Mouse (Mus musculus) stomach, postnatal 0 days (tissue): ENCODE results near the gene Cdpf1. TPM values are rescaled to one million over a fixed set of nuclear protein-coding genes. Genes with fewer than 3 reads are reported as not detected.
A peak's percentile ranks its signal among the peaks of the same experiment; 100 is the strongest.

Source experiments
- ATAC-seq: fragments of 200-750 bp; cut with Nextera tagmentation; 2 replicates; pipeline ENCODE4 v1.8.0; 2017; ENCODE audit not compliant: low FRiP score, low TSS enrichment
- DNase-seq: peaks from one replicate; pipeline ENCODE4 v3.0.0-alpha.2; 2016; ENCODE audit warnings: low spot score
- H3K27ac ChIP-seq: fragments of 300-500 bp; sonication (generic); replicated peaks from 2 replicates; pipeline ENCODE4 v1.5.1; 2014; ENCODE audit warnings: mild to moderate bottlenecking, control low read depth
- H3K27me3 ChIP-seq: fragments of 300-500 bp; sonication (generic); 2 replicates; pipeline ENCODE4 v1.6.1; 2014; ENCODE audit warnings: low read length; ENCODE audit not compliant: control insufficient read depth, insufficient read depth
- H3K36me3 ChIP-seq: fragments of 300-500 bp; sonication (generic); 2 replicates; pipeline ENCODE4 v1.6.1; 2014; ENCODE audit warnings: low read length, mixed read lengths; ENCODE audit not compliant: control insufficient read depth, insufficient read depth
- H3K4me1 ChIP-seq: fragments of 300-500 bp; sonication (generic); replicated peaks from 2 replicates; pipeline ENCODE4 v1.6.1; 2014; ENCODE audit warnings: antibody characterized with exemption; ENCODE audit not compliant: control insufficient read depth, insufficient read depth
- H3K4me2 ChIP-seq: fragments of 300-500 bp; sonication (generic); replicated peaks from 2 replicates; pipeline ENCODE4 v1.6.1; 2014; ENCODE audit warnings: low read depth, mild to moderate bottlenecking, control low read depth, moderate library complexity
- H3K4me3 ChIP-seq: fragments of 300-500 bp; sonication (generic); 2 replicates; pipeline ENCODE4 v1.5.1; 2014; ENCODE audit warnings: low read depth, low read length, control low read depth
- H3K9ac ChIP-seq: fragments of 300-500 bp; sonication (generic); 2 replicates; pipeline ENCODE4 v1.6.1; 2014; ENCODE audit warnings: mild to moderate bottlenecking, low read length, control low read depth, mixed read lengths
- H3K9me3 ChIP-seq: fragments of 300-500 bp; sonication (generic); 2 replicates; pipeline ENCODE4 v1.6.1; 2016; ENCODE audit warnings: low read length; ENCODE audit not compliant: control insufficient read depth
- CTCF ChIP-seq: IDR thresholded peaks from 2 replicates; pipeline ENCODE4 v1.5.1; 2016; ENCODE audit warnings: antibody characterized with exemption, low read depth, mild to moderate bottlenecking, moderate library complexity
- EP300 ChIP-seq: optimal IDR thresholded peaks from 2 replicates; pipeline ENCODE3; 2016; ENCODE audit warnings: antibody characterized with exemption
- WGBS: fragments of 180-500 bp; shearing (Covaris S2); extraction: QIAGEN DNeasy Blood & Tissue Kit; methylation state at CpG from one replicate; pipeline ENCODE4 v1.1.7; 2014; 5-methylcytosine and 5-hydroxymethylcytosine counted together
- polyA plus RNA-seq: library from polyadenylated mRNA; unstranded; fragments of >200 nt; fragmentation: Nextera tagmentation; extraction: Ambion mirVana; gene quantifications from 2 replicates; pipeline ENCODE4 v1.2.1, GENCODE M21; 2015

The Cdpf1 gene
- polyA plus RNA-seq, 1 experiment from 2014 or later: 38.8 TPM

DNA sequence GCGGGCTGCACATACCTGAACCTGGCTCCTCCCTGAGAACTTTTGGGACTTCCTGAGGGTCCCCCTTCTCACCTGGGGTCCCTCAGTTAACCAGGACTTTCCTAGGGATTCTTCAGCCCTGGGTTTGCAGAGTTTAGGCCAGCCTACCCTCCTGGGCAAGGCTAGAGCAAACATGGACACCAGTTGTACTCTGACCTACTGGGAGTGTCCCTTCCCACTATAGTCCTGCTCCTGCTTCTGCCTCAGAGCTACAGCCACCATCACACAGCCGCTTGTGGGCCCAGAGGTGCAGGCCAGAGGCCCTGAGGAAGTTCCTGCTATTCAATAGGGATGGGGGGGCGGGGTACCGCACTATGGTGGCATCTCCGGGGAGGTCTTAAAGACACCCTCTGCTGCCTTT lies 18.0 kb upstream of the Cdpf1 start:
- H3K27me3 ChIP-seq: no peaks in the 10 kb centered on the region
- no peak overlapping the region for H3K9ac ChIP-seq
- no peaks in the 10 kb centered on the region for H3K9me3 ChIP-seq
- DNase-seq (peak; percentile 45), ATAC-seq (peak; percentile 60)
- peak overlapping the region; percentile 58 for H3K27ac ChIP-seq
- H3K36me3 ChIP-seq: no peaks in the 10 kb centered on the region
- H3K4me2 ChIP-seq: no peak overlapping the region
- H3K4me1 ChIP-seq: peaks cover 5% of the 10 kb centered on the region; the same call in 1 of the 2 replicates
- H3K4me3 ChIP-seq: no peak overlapping the region
- WGBS: 65% methylated on average over 5 of the region's 5 CpGs
- TF ChIP-seq CTCF (no peak), EP300 (no peak)

DNA sequence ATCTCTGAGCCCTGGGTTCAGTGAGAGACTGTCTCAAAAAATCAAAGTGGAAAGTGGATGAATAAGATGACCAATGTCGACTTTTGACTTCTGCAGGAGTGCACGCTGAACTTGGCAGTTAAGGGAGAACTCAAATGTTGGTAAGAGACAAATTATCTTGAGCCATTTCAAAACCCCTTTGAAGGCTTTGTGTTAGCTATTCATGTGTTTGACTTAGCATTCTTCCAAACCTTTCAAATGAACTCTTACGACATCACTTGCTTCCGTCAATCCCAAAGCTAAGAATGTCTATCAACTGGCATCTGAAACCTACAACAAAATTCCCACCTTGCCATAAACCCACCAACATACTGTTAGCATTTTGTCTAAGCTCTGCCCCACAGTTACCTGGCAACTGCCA lies 16.6 kb upstream of the Cdpf1 start:
- TF ChIP-seq EP300 (no peak), CTCF (no peak)
- WGBS: 51% methylated on average over 4 of the region's 4 CpGs
- no peak for DNase-seq

DNA sequence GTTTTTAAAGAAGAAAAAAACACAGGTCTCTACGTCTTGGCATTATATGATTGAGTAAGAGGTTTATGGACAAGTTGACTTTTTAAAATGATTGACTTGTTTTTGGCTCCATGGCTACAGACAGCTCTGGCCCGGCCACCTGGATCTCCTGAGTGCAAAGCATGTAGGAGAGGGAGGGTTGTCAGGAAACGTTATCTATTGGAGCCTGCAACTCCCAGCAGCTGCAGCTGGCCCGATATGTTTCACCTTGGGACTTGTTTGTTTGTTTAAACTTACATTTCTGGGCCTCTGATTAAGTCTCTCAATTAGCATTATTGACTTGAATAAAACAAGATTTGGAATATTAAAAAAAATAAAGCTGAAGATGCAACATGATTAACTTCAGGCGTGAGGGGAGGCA lies 15.2 kb upstream of the Cdpf1 start:
- H3K27me3 ChIP-seq: no peaks in the 10 kb centered on the region
- no peak overlapping the region for H3K27ac ChIP-seq
- ATAC-seq: no peak
- WGBS: 43% methylated on average over 5 of the region's 5 CpGs
- H3K4me1 ChIP-seq: 0 out of 2 replicates have a peak, but pooled peaks cover under 1% of the 10 kb centered on the region
- TF ChIP-seq CTCF (no peak), EP300 (no peak)
- no peak overlapping the region for H3K9ac ChIP-seq
- no peaks in the 10 kb centered on the region for H3K9me3 ChIP-seq
- no peak overlapping the region for H3K4me2 ChIP-seq
- H3K36me3 ChIP-seq: no peaks in the 10 kb centered on the region
- DNase-seq: no peak
- no peak overlapping the region for H3K4me3 ChIP-seq

More for the DNA sequence above, 16.6 kb upstream of the Cdpf1 start:
- Histone ChIP-seq H3K27ac (no peak overlapping the region; the same call in 1 of the 2 replicates), H3K27me3 (no peaks in the 10 kb centered on the region), H3K9ac (no peak overlapping the region), H3K4me1 (peaks cover 5% of the 10 kb centered on the region; the same call in 1 of the 2 replicates), H3K36me3 (no peaks in the 10 kb centered on the region), H3K4me3 (no peak overlapping the region), H3K9me3 (no peaks in the 10 kb centered on the region), H3K4me2 (no peak overlapping the region)
- ATAC-seq: no peak

DNA sequence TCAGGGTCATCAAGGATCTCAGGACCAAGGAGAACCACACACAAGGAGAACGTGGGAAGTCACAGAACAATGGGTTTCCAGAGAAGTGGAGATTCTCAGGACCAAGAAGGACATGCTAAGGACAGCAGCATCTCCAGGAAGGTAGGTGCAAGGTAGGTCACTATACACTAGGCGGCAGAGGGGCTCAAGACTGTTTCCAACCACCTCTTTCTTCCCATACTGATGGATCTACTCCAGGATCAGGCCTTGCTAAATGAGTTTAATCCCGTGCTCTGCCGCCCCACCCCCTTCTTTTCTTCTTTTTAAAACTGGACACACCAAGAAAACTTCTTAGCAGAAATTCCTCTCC lies 10.5 kb upstream of the Cdpf1 start:
- Histone ChIP-seq H3K9ac (peak overlapping the region; percentile 70), H3K36me3 (no peaks in the 10 kb centered on the region), H3K4me1 (no peaks in the 10 kb centered on the region), H3K9me3 (no peaks in the 10 kb centered on the region), H3K4me3 (peak overlapping the region; percentile 51), H3K27me3 (no peaks in the 10 kb centered on the region), H3K27ac (0 out of 2 replicates have a peak overlapping the region, but pooled peaks have one; percentile 53), H3K4me2 (peak overlapping the region; percentile 93)
- WGBS: 17% methylated on average over 4 of the region's 4 CpGs
- peak; percentile 35 for DNase-seq
- peak; percentile 62 for TF ChIP-seq CTCF
- no peak for TF ChIP-seq EP300
- peak; percentile 82 for ATAC-seq

DNA sequence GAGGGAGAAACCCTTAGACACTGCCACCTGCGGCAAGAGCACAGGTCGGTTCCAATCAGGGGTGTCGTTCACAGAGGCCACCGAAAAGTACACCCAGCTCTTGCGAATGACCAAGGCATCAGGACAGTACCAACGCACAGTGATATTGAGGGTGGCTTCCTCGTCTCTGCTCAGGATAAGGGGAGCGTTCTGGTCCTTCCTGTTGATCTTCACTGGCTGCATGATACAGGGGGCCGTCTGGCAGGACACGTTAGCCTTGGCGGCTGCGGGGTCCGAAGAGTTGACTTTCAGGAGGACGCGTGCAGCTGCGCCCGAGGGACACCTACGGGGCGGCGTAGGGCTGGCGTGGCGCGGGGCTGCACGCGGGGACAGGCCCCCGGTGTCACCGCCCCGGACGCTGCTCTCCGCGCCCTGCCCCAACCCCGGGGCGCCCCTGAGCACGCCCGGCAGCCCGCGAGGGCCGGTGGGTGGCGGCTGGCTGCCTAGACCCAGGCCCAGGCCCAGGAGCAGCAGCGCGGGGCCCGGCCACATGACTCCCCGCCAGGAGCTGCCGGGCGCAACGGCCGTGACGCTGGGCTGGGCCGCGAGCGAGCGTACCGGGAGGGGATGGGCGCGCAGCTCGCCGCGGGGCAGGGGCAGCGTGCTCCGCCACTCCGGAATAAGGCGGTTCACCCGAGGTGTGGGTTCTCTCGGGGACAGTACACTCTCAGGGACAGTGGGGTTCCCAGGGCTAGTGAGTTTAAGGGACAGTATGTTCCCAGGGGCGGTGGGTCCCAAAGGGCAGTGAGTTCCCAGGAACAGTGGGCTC lies 9.9 kb upstream of the Cdpf1 start, which contains the start of gene Pkdrej:
TSS of gene Pkdrej (minus strand) at position 532 of the 808 bp plus-strand sequence.
- 2% methylated on average over 61 of the region's 65 CpGs for WGBS
- H3K4me2 ChIP-seq: peak within 1 kb of the TSS; percentile 93
- no peaks in the 10 kb centered on the region for H3K27me3 ChIP-seq
- no peaks in the 10 kb centered on the region for H3K9me3 ChIP-seq
- 0 out of 2 replicates have a peak within 1 kb of the TSS, but pooled peaks have one; percentile 53 for H3K27ac ChIP-seq
- TF ChIP-seq EP300: no peak
- no peak for TF ChIP-seq CTCF
- peak; percentile 45 for DNase-seq
- H3K4me1 ChIP-seq: no peaks in the 10 kb centered on the region
- ATAC-seq: peak; percentile 85
- no peaks in the 10 kb centered on the region for H3K36me3 ChIP-seq
- H3K4me3 ChIP-seq: peak within 1 kb of the TSS; percentile 51
- peak within 1 kb of the TSS; percentile 70 for H3K9ac ChIP-seq

GRCm38 (mm10) chr15:85813428-85813827 lies 1.9 kb upstream of the Cdpf1 start:
- H3K9ac ChIP-seq: no peak overlapping the region
- H3K36me3 ChIP-seq: no peaks in the 10 kb centered on the region
- no peak overlapping the region for H3K4me2 ChIP-seq
- H3K9me3 ChIP-seq: no peaks in the 10 kb centered on the region
- no peaks in the 10 kb centered on the region for H3K4me1 ChIP-seq
- DNase-seq (peak; percentile 51), ATAC-seq (peak; percentile 61)
- H3K27ac ChIP-seq: no peak overlapping the region
- TF ChIP-seq CTCF (no peak), EP300 (no peak)
- WGBS: 43% methylated on average over 10 of the region's 10 CpGs
- H3K27me3 ChIP-seq: no peaks in the 10 kb centered on the region
- no peak overlapping the region for H3K4me3 ChIP-seq
